Mouse (Mus musculus) myocyte (in vitro differentiated cells): ENCODE data around the gene Pbx3. TPM values are rescaled to one million over a fixed set of nuclear protein-coding genes. Genes with fewer than 3 reads are reported as not detected.

ENCODE experiments used
- H3K27me3 ChIP-seq: one replicate; pipeline ENCODE4 v1.6.1; 2011; ENCODE audit not compliant: control insufficient read depth, insufficient read depth, insufficient read length
- H3K36me3 ChIP-seq: one replicate; pipeline ENCODE4 v1.6.1; 2011; ENCODE audit not compliant: control insufficient read depth, insufficient read depth
- H3K4me2 ChIP-seq: one replicate; pipeline ENCODE4 v1.6.1; 2011; ENCODE audit warnings: low read depth, control low read depth
- H3K4me3 ChIP-seq: one replicate; pipeline ENCODE4 v1.5.1; 2011; ENCODE audit warnings: mild to moderate bottlenecking, control low read depth, moderate library complexity
- H3K79me2 ChIP-seq: one replicate; pipeline ENCODE4 v1.6.1; 2011; ENCODE audit not compliant: control insufficient read depth, insufficient read depth
- H3ac ChIP-seq: one replicate; pipeline ENCODE4 v1.6.1; 2011; ENCODE audit not compliant: control insufficient read depth, insufficient read length
- CEBPB ChIP-seq: IDR thresholded peaks from 2 replicates; pipeline ENCODE4 v1.6.1; 2011; ENCODE audit warnings: mild to moderate bottlenecking, moderate library complexity; ENCODE audit not compliant: poor library complexity, insufficient read depth, severe bottlenecking
- E2F4 ChIP-seq: IDR thresholded peaks from one replicate; pipeline ENCODE4 v1.6.1; 2011; ENCODE audit warnings: mild to moderate bottlenecking, control low read depth, moderate library complexity; ENCODE audit not compliant: insufficient read depth
- MAX ChIP-seq: IDR thresholded peaks from one replicate; pipeline ENCODE4 v1.6.1; 2011; ENCODE audit warnings: low read depth, mild to moderate bottlenecking, control low read depth
- MYOD1 ChIP-seq, 3 experiments: IDR thresholded peaks; one replicate each; pipeline ENCODE4 v1.6.1; 2011; ENCODE audit warnings: control low read depth in 2 of 3, low read depth in 2 of 3, mild to moderate bottlenecking in 2 of 3, moderate library complexity in 1 of 3; ENCODE audit not compliant: insufficient read length in 2 of 3, control insufficient read depth in 1 of 3
- MYOG ChIP-seq, 3 experiments: IDR thresholded peaks; one replicate each; pipeline ENCODE4 v1.6.1; 2011; ENCODE audit warnings: control low read depth in 2 of 3, low read depth in 2 of 3, mild to moderate bottlenecking in 2 of 3; ENCODE audit not compliant: insufficient read length in 2 of 3, control insufficient read depth in 1 of 3, insufficient read depth in 1 of 3
- POLR2A ChIP-seq: IDR thresholded peaks from one replicate; pipeline ENCODE4 v1.6.1; 2011; ENCODE audit warnings: low read depth, mild to moderate bottlenecking, control low read depth, moderate library complexity; ENCODE audit not compliant: insufficient read length
- POLR2AphosphoS2 ChIP-seq: IDR thresholded peaks from one replicate; pipeline ENCODE4 v1.6.1; 2011; ENCODE audit warnings: low read depth, control low read depth; ENCODE audit not compliant: insufficient read length
- REST ChIP-seq: IDR thresholded peaks from one replicate; pipeline ENCODE4 v1.6.1; 2011; ENCODE audit warnings: mild to moderate bottlenecking, control low read depth, moderate library complexity; ENCODE audit not compliant: insufficient read depth, insufficient read length
- SRF ChIP-seq: IDR thresholded peaks from one replicate; pipeline ENCODE4 v1.6.1; 2011; ENCODE audit warnings: low read depth; ENCODE audit not compliant: control insufficient read depth, insufficient read length
- TCF12 ChIP-seq: IDR thresholded peaks from one replicate; pipeline ENCODE4 v1.6.1; 2011; ENCODE audit warnings: mild to moderate bottlenecking, control low read depth; ENCODE audit not compliant: poor library complexity, insufficient read depth, severe bottlenecking
- TCF3 ChIP-seq: IDR thresholded peaks from one replicate; pipeline ENCODE4 v1.6.1; 2011; ENCODE audit warnings: low read depth, control low read depth; ENCODE audit not compliant: insufficient read length
- USF1 ChIP-seq: IDR thresholded peaks from one replicate; pipeline ENCODE4 v1.6.1; 2011; ENCODE audit warnings: low read depth, mild to moderate bottlenecking, control low read depth, moderate library complexity
- polyA plus RNA-seq: library from polyadenylated mRNA; unstranded; fragments of >200 nt; fragmentation: generic; extraction: Trizol; gene quantifications from one replicate; pipeline ENCODE4 v1.2.1, GENCODE M21; 2012; ENCODE audit warnings: missing spikeins

Pbx3 gene
- polyA plus RNA-seq, 1 experiment: 6.1 TPM

DNA sequence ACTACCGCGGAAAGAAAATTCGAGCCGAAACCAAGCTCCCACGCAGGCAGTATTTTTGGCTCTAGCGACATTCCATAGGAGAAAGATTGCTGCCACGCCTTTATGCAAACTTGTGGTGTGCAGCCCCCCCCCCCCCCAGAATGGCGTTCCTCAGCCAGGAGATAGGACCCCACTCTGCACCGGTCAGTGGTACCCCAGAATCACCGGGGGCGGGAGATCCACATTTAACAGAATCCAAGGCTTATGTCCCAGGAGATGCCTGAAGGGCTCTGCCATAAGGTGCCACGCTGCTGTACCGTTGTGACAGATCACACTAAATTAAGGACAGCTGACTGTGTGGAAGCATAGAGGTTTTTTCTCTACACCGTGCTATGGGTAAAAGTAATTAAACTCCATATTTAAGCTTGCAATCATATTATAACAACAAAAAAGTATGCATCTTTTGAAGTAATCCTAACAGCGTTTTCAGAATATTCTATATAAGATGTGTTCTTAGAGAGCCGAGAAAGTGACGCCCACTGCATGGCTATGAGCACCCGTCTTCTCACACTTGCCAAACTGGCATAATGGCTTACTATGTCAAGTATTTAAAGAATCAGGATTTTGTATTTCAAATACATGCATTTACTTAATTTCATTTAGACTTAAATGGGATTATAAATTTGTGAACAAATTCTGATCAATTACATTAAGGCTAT, 122.8 kb downstream of the Pbx3 start:
- H3K4me3 ChIP-seq: peak overlapping the region; percentile 32
- no peaks in the 10 kb centered on the region for H3K36me3 ChIP-seq
- peak overlapping the region; percentile 61 for H3K4me2 ChIP-seq
- TF ChIP-seq TCF12 (no peak), POLR2A (no peak), CEBPB (no peak), REST (no peak), TCF3 (no peak), POLR2AphosphoS2 (no peak), MYOG (IDR thresholded peaks at IDR 0.05; ENCODE audit: control insufficient read depth in 1 of 3, insufficient read depth in 1 of 3, insufficient read length in 2 of 3, low read depth in 2 of 3) (no peak), USF1 (no peak), MYOD1 (IDR thresholded peaks at IDR 0.05; ENCODE audit: control insufficient read depth in 1 of 3, insufficient read length in 2 of 3, low read depth in 2 of 3) (no peak), E2F4 (no peak), SRF (no peak), MAX (no peak)
- no peaks in the 10 kb centered on the region for H3K79me2 ChIP-seq
- no peak overlapping the region for H3ac ChIP-seq
- no peaks in the 10 kb centered on the region for H3K27me3 ChIP-seq

DNA sequence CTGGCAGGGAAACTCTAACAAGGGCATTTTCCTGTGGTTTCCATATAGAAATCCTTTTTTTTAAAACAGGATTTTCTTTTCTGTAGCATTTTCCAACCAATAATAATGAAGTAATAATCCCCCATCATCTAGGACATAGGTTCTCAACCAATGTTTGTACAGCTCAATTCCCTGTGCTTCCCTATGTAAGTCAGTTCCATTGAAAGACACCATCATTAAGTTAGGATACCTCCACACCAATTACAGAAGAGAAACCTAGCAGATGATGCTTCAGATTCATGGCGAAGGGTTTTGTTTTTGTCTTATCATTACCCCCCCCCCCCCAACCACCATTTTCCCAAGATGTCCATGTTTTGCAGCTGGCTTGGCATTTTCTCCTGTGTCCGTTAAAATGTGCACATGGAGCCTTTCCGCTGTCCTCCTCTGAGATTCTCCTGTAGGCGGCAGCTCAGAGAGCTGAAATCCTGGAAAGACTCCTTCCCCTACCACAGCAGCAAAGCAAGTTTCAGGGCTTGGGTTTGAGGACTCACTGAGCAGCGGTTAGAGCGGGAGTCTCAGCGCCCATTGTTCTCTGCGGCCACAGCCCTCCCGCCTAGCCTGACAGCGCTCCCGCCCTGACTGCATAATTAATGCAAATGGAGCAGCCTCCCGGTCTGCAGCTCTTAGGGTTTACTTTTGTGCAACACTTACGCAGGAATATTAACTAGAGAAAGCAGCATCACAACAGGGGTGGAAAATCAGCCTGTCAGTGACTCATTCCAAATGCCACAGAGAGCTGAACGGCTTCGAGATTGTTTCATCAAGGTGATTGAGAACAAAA, 123.6 kb downstream of the Pbx3 start:
- TF ChIP-seq POLR2AphosphoS2 (peak; percentile 56), POLR2A (peak; percentile 52), USF1 (no peak)
- Histone ChIP-seq H3K79me2 (no peaks in the 10 kb centered on the region), H3K4me2 (peak overlapping the region; percentile 61), H3K27me3 (no peaks in the 10 kb centered on the region), H3K36me3 (no peaks in the 10 kb centered on the region), H3K4me3 (peak overlapping the region; percentile 32), H3ac (no peak overlapping the region)

DNA sequence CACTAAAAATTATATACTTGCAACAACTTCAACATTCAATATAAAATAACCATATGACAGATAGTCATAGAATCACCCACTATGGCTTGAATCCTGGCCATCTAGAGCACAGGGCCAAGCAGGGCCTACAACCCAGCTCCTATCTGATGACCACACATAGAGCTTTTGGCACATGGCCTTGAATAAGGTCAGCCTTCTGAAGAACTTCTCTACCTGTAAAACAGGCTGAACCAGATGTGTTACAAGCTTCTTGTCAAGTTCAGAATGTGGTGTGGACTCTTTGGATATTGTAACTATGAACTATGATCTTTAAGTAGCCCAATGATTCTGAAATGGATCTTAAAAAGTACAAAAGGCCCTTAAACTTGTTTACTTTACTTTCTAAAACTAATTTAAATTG, 132.1 kb downstream of the Pbx3 start:
- Histone ChIP-seq H3K27me3 (no peaks in the 10 kb centered on the region), H3K4me3 (no peak overlapping the region), H3K4me2 (no peak overlapping the region), H3ac (no peak overlapping the region), H3K36me3 (no peaks in the 10 kb centered on the region), H3K79me2 (no peaks in the 10 kb centered on the region)
- TF ChIP-seq POLR2AphosphoS2: no peak
- no peak for TF ChIP-seq MYOG (IDR thresholded peaks at IDR 0.05; ENCODE audit: control insufficient read depth in 1 of 3, insufficient read depth in 1 of 3, insufficient read length in 2 of 3, low read depth in 2 of 3)
- no peak for TF ChIP-seq MYOD1 (IDR thresholded peaks at IDR 0.05; ENCODE audit: control insufficient read depth in 1 of 3, insufficient read length in 2 of 3, low read depth in 2 of 3)
- TF ChIP-seq CEBPB: no peak
- no peak for TF ChIP-seq E2F4
- TF ChIP-seq MAX: no peak

DNA sequence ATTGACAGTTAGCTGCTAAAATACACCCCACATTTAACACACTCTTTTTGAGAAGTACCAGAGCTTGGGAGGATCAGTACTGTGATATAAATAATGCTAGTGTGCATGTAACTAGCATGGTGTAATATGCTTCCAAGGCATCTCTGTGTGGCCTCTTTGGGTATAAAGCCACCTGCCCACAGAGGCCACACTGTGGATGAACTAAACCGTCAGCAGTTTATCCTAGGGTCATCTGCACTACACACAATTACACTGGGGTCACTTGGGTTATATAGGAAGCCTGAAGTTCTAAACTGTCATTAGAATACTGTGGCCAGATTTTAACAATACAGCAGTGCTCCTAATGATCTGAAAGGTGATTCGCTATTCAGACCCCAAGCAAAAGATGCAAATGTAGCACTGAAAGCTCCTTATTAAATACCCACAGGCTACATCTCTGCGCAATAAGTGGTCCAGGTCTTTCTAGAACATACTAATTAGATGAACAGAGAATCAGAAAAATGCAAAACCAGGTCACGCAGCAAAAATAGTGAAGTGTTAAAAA, 133.6 kb downstream of the Pbx3 start:
- TF ChIP-seq POLR2A (no peak), SRF (no peak)
- no peak overlapping the region for H3K4me2 ChIP-seq
- H3K27me3 ChIP-seq: no peaks in the 10 kb centered on the region
- H3ac ChIP-seq: no peak overlapping the region
- H3K36me3 ChIP-seq: no peaks in the 10 kb centered on the region
- no peak overlapping the region for H3K4me3 ChIP-seq
- no peaks in the 10 kb centered on the region for H3K79me2 ChIP-seq

DNA sequence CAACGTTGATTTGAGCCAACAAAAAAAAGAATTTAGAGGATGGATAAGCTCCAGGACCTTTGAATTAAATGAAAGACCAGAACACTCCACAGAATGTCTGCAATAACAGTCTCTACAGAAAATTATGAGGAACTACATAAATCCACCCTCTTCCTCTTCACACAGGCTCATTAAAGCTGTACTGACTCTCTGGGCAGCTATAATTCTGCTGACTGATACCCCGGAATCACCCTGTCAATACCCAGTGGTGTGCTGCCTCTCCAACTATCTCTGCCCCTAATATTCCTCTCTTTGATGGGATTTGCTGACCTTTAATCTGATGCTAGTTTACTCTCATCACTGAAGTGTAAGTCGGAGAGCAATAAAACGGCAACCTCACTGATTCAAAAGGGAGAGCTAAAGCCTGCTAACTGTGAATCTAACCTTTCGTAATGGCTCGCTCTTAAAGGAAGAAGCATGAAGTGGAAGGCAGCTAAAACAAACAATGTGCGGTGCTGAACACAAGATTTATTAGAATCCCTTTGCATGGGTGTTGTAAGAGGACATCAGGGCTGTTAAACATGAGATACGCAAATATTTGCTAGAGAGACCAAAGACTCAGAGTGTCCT, 137.4 kb downstream of the Pbx3 start:
- no peaks in the 10 kb centered on the region for H3K36me3 ChIP-seq
- H3ac ChIP-seq: no peak overlapping the region
- H3K79me2 ChIP-seq: no peaks in the 10 kb centered on the region
- H3K27me3 ChIP-seq: no peaks in the 10 kb centered on the region
- TF ChIP-seq E2F4 (no peak), TCF3 (no peak), TCF12 (no peak), MYOG (IDR thresholded peaks at IDR 0.05; ENCODE audit: control insufficient read depth in 1 of 3, insufficient read depth in 1 of 3, insufficient read length in 2 of 3, low read depth in 2 of 3) (no peak), SRF (no peak), MAX (no peak), USF1 (no peak), POLR2A (no peak), MYOD1 (IDR thresholded peaks at IDR 0.05; ENCODE audit: control insufficient read depth in 1 of 3, insufficient read length in 2 of 3, low read depth in 2 of 3) (no peak), CEBPB (no peak), POLR2AphosphoS2 (no peak), REST (no peak)
- no peak overlapping the region for H3K4me3 ChIP-seq
- H3K4me2 ChIP-seq: no peak overlapping the region
